Mouse (Mus musculus) CD4-positive, CD25-positive, alpha-beta regulatory T cell (primary cell): Measurements from ENCODE around the gene Rell1. TPM values are rescaled to one million over a fixed set of nuclear protein-coding genes. Genes with fewer than 3 reads are reported as not detected.

ENCODE experiments used
- polyA plus RNA-seq: library from polyadenylated mRNA; unstranded; fragments of 100-300 nt; shearing (Covaris generic); gene quantifications from one replicate; pipeline ENCODE4 v1.2.1, GENCODE M21; 2017

Gene Rell1
- 5.9 TPM for polyA plus RNA-seq

GRCm38 (mm10) chr5:63968443-63969415, at the start of gene Rell1:
Gene Rell1, minus strand, starts transcription at chr5:63968897.

Other genes with a start within 250 kb of the Rell1 start
- 0.29 TPM for gene 0610040J01Rik, start 156.5 kb downstream of the Rell1 start, polyA plus RNA-seq
- gene Pgm2, start 124.1 kb upstream of the Rell1 start, polyA plus RNA-seq = 27.9 TPM
- gene Tbc1d1, start 187.4 kb upstream of the Rell1 start, polyA plus RNA-seq = 52.8 TPM